Mouse (Mus musculus) heart, postnatal 0 days (tissue): Measurements from ENCODE around the gene Palm2. TPM values are rescaled to one million over a fixed set of nuclear protein-coding genes. Genes with fewer than 3 reads are reported as not detected.

ENCODE experiments used
- ATAC-seq: fragments of 200-750 bp; cut with Nextera tagmentation; 2 replicates; pipeline ENCODE4 v1.8.0; 2017; ENCODE audit warnings: low read depth, moderate number of reproducible peaks, moderate library complexity; ENCODE audit not compliant: insufficient read depth
- DNase-seq: peaks from one replicate; pipeline ENCODE4 v3.0.0-alpha.2; 2016; ENCODE audit warnings: low spot score
- H3K27ac ChIP-seq: fragments of 300-500 bp; sonication (generic); 2 replicates; pipeline ENCODE4 v1.5.1; 2014; ENCODE audit warnings: low read depth, mild to moderate bottlenecking
- H3K27me3 ChIP-seq: fragments of 300-500 bp; sonication (generic); 2 replicates; pipeline ENCODE4 v1.6.1; 2014; ENCODE audit warnings: low read length, mixed read lengths; ENCODE audit not compliant: control insufficient read depth, insufficient read depth
- H3K36me3 ChIP-seq: fragments of 300-500 bp; sonication (generic); replicated peaks from 2 replicates; pipeline ENCODE4 v1.6.1; 2014; ENCODE audit warnings: low read length, mixed read lengths; ENCODE audit not compliant: control insufficient read depth, insufficient read depth
- H3K4me1 ChIP-seq: fragments of 300-500 bp; sonication (generic); 2 replicates; pipeline ENCODE4 v1.6.1; 2014; ENCODE audit warnings: antibody characterized with exemption; ENCODE audit not compliant: control insufficient read depth, insufficient read depth
- H3K4me2 ChIP-seq: fragments of 300-500 bp; sonication (generic); 2 replicates; pipeline ENCODE4 v1.6.1; 2014; ENCODE audit warnings: low read depth, mild to moderate bottlenecking, low read length, moderate library complexity
- H3K4me3 ChIP-seq: fragments of 300-500 bp; sonication (generic); 2 replicates; pipeline ENCODE4 v1.5.1; 2014; ENCODE audit warnings: low read depth, low read length
- H3K9ac ChIP-seq: fragments of 300-500 bp; sonication (generic); replicated peaks from 2 replicates; pipeline ENCODE4 v1.6.1; 2014; ENCODE audit warnings: low read depth, low read length, mixed read lengths
- H3K9me3 ChIP-seq: fragments of 300-500 bp; sonication (generic); replicated peaks from 2 replicates; pipeline ENCODE4 v1.6.1; 2016; ENCODE audit warnings: low read length; ENCODE audit not compliant: control insufficient read depth
- CTCF ChIP-seq: IDR thresholded peaks from 2 replicates; pipeline ENCODE4 v1.5.1; 2016; ENCODE audit warnings: antibody characterized with exemption, control low read depth, low read depth
- EP300 ChIP-seq: IDR thresholded peaks from 2 replicates; pipeline ENCODE4 v1.6.1; 2016; ENCODE audit warnings: antibody characterized with exemption, low read depth
- WGBS: fragments of 180-500 bp; shearing (Covaris S2); extraction: QIAGEN DNeasy Blood & Tissue Kit; methylation state at CpG from one replicate; pipeline ENCODE4 v1.1.7; 2014; 5-methylcytosine and 5-hydroxymethylcytosine counted together
- polyA plus RNA-seq: library from polyadenylated mRNA; unstranded; fragments of >200 nt; fragmentation: Nextera tagmentation; extraction: Ambion mirVana; gene quantifications from 2 replicates; pipeline ENCODE4 v1.2.1, GENCODE M21; 2015
- total RNA-seq: library from RNA; depleted of rRNA; stranded (reverse); fragments of >200 nt; gene quantifications from 2 replicates; pipeline ENCODE4 v1.2.3, GENCODE M21; 2014; ENCODE audit warnings: low replicate concordance

The Palm2 gene
- total and polyA plus RNA-seq, 2 experiments from 2014 or later, result 6.6 to 12.6 TPM

- 68% methylated on average over 9 of the region's 9 CpGs for WGBS
- Histone ChIP-seq H3K36me3 (no peaks in the 10 kb centered on the region), H3K9ac (0 out of 2 replicates have a peak overlapping the region, but pooled peaks have one; percentile 59), H3K4me3 (no peak overlapping the region), H3K9me3 (no peaks in the 10 kb centered on the region), H3K27ac (peak overlapping the region; percentile 34; the same call in 1 of the 2 replicates), H3K4me1 (peaks cover 33% of the 10 kb centered on the region), H3K27me3 (no peaks in the 10 kb centered on the region), H3K4me2 (no peak overlapping the region)
- DNase-seq (no peak), ATAC-seq (no peak)
- no peak for TF ChIP-seq CTCF
- TF ChIP-seq EP300, result no peak
Observed at GRCm38 (mm10) chr4:57638941-57639340, 204.9 kb downstream of the Palm2 start.

GRCm38 (mm10) chr4:57640222-57640621 is 206.2 kb downstream of the Palm2 start:
- WGBS, result 22% methylated on average over 7 of the region's 7 CpGs
- no peak for ATAC-seq
- H3K4me1 ChIP-seq, result peaks cover 29% of the 10 kb centered on the region

GRCm38 (mm10) chr4:57640971-57641370 is 206.9 kb downstream of the Palm2 start:
- Histone ChIP-seq H3K4me3 (no peak overlapping the region), H3K4me1 (peaks cover 27% of the 10 kb centered on the region), H3K4me2 (no peak overlapping the region), H3K36me3 (peaks cover 13% of the 10 kb centered on the region; the same call in 1 of the 2 replicates), H3K27ac (no peak overlapping the region), H3K27me3 (no peaks in the 10 kb centered on the region), H3K9me3 (no peaks in the 10 kb centered on the region), H3K9ac (no peak overlapping the region)
- DNase-seq (no peak), ATAC-seq (no peak)
- TF ChIP-seq CTCF, result no peak
- no peak for TF ChIP-seq EP300
- 87% methylated on average over 3 of the region's 3 CpGs for WGBS

More at GRCm38 (mm10) chr4:57640222-57640621, 206.2 kb downstream of the Palm2 start:
- no peak for DNase-seq
- Histone ChIP-seq H3K4me3 (no peak overlapping the region), H3K36me3 (peaks cover 11% of the 10 kb centered on the region; the same call in 1 of the 2 replicates), H3K4me2 (peak overlapping the region; percentile 44), H3K27me3 (no peaks in the 10 kb centered on the region), H3K9ac (no peak overlapping the region), H3K9me3 (no peaks in the 10 kb centered on the region), H3K27ac (peak overlapping the region; percentile 47)
- TF ChIP-seq CTCF (no peak), EP300 (no peak)

GRCm38 (mm10) chr4:57650994-57651393 is 216.9 kb downstream of the Palm2 start:
- H3K36me3 ChIP-seq, result peaks cover 46% of the 10 kb centered on the region
- 0 out of 2 replicates have a peak, but pooled peaks cover 2% of the 10 kb centered on the region for H3K9me3 ChIP-seq
- H3K27ac ChIP-seq, result no peak overlapping the region
- H3K27me3 ChIP-seq, result no peaks in the 10 kb centered on the region
- ATAC-seq (no peak), DNase-seq (no peak)
- no peak overlapping the region for H3K4me3 ChIP-seq
- H3K4me2 ChIP-seq, result no peak overlapping the region
- TF ChIP-seq CTCF (no peak), EP300 (no peak)
- H3K9ac ChIP-seq, result no peak overlapping the region
- 70% methylated on average over 1 of the region's 1 CpGs for WGBS
- no peaks in the 10 kb centered on the region for H3K4me1 ChIP-seq

- ATAC-seq (no peak), DNase-seq (no peak)
- Histone ChIP-seq H3K27me3 (no peaks in the 10 kb centered on the region), H3K27ac (no peak overlapping the region), H3K4me3 (no peak overlapping the region), H3K4me1 (no peaks in the 10 kb centered on the region), H3K9ac (no peak overlapping the region), H3K36me3 (peaks cover 47% of the 10 kb centered on the region), H3K4me2 (no peak overlapping the region), H3K9me3 (0 out of 2 replicates have a peak, but pooled peaks cover 2% of the 10 kb centered on the region)
- 83% methylated on average over 8 of the region's 8 CpGs for WGBS
- TF ChIP-seq CTCF, result no peak
- no peak for TF ChIP-seq EP300
Observed at GRCm38 (mm10) chr4:57651547-57651946, 217.5 kb downstream of the Palm2 start.
